Mouse (Mus musculus) neutrophil, adult 5-6 weeks (primary cell): ENCODE measurements at regions not wholly inside any gene's neighbourhood (a gene's known extent, or its start where the extent isn't known, plus 50 kb on each side); places are given as distances from the start of the nearest gene placed in this dataset.

Experiments used
- ATAC-seq: fragments of 151-379, 151-347 bp; 2 replicates; pipeline ENCODE4 v1.8.0; 2017; ENCODE audit warnings: mild to moderate bottlenecking, moderate TSS enrichment; ENCODE audit not compliant: insufficient number of reproducible peaks, poor library complexity, low FRiP score, severe bottlenecking; ENCODE audit errors: extremely low read depth

- no peak for ATAC-seq
Observed at GRCm38 (mm10) chr4:64432097-64432496, 385.3 kb upstream of the Tnc start.

DNA sequence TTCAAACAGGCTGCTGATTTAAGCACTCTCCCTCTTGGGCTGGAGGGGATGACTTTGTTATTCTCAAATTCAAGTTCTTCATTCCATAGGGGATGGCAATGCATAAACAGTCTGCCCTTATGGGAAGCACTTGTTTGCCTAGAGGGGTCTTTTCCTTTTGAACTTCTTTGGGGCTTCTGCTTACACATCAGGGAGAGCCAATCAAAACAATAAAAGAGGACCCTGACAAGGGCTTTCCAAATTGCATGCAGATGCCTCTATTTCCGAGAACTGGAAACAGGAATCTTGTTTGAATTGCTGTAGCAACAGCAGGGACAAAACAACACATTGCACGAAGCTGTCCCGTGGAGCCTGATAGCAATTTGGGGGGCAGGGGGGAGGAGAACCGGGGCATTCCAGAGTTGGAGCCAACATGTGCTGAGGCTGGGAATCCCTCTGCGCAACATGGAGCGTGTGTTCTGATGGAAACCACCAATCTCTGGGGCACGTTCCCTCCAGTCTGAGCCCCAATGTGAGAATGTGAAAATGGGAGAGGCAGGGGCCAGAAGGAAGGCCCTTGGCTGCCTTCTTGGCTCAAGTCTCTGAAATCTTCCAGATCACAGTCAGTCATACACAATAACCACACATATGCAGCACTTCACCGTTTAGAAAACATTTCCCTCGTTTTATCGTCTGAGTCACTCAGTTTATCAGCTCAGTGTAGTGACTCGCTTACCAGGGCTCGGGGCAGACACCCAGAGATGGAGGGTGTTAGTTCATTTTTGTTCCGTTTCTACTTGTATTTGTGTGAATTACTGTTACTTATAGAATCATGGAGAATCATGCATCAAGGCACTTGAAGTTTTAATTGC, 391.2 kb upstream of the Tnc start:
- no peak for ATAC-seq

DNA sequence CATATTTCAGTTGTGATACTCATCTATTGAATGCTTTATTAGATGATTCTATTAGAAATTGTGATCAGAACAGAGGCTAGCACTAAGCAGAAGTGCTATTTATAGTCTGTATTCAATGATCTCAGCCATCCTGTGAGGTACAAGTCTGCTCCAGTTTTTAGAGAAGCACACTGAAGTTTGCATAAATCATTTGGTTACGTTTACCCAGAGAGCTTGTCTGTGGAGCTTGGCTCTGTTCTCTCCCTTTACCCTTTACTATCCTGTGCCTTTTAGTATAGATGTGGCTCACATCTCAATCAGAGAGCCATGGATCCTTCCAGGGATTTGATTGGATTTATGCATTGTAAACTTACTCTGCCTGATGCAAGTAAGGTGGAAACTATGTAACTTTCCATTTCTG, 404.6 kb upstream of the Tnc start:
- no peak for ATAC-seq

GRCm38 (mm10) chr4:64451946-64452345, 405.1 kb upstream of the Tnc start:
- no peak for ATAC-seq

DNA sequence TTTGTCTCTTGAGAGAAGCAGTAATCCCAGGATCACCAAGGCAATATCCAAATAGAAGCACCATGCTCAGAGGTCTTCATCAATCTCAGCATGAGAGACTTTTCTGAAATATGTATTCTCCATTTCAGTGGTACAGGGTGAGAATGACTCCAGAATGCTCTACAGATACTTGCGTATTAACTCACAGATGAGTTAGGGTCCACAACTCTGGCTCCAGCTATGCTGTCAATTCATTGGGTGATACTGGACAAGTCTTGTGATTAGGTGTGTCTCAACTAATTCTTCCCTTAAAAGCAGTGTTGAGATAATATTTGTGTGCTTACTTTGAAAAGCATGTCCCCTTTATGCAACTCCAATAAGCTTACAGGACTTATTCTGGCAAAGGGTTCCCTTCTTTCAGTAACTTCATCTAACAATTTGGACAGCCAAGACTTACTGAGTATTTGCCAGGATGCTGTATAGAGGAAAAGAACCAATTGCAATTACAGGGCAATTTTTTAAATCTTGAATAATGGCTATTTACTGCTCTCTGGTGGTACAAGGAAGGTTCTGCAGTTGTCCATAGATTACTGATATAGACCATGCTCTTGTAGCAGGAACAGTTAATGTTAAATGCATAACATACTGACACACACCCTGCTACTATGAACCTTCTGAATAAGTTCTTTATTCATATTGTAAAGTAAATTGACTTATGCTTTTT, 445.6 kb upstream of the Tnc start:
- no peak for ATAC-seq

- ATAC-seq: peak; percentile 88
Observed at GRCm38 (mm10) chr4:64497759-64498158, 450.9 kb upstream of the Tnc start.

- no peak for ATAC-seq
Observed at GRCm38 (mm10) chr4:64500635-64501395, 454.0 kb upstream of the Tnc start.

- no peak for ATAC-seq
Observed at GRCm38 (mm10) chr4:64521883-64522282, 475.1 kb upstream of the Tnc start.

DNA sequence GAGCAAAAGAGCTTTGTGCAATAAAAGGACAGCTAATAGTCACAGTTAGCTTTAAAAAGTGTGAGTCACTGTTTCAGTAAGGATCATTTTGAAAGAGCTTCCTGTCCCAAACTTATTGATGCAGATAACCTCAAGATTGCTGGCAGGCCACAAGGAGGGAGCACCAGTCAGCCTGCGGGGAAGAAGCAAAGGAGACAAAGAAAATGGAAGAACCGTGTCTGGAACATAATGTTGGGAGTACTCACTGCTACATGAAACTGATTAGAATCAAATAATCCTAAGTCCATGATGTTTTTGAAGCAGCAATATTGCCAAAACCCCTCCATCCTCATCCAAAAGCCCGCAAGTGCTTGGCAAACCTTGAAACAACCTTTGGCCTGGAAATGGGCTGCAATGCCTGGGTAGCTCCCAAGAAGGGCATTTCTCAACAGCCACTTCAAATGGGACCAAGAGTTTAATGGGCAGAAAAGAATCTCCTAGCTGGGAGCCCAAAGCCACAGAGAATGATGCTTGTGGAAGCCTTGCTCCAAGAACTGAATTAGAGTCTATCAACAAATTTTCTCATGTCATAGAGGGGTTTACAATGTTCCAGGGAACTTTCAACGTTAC, 481.0 kb upstream of the Tnc start:
- ATAC-seq: no peak

GRCm38 (mm10) chr4:64530585-64530984, 483.8 kb upstream of the Tnc start:
- ATAC-seq: no peak

DNA sequence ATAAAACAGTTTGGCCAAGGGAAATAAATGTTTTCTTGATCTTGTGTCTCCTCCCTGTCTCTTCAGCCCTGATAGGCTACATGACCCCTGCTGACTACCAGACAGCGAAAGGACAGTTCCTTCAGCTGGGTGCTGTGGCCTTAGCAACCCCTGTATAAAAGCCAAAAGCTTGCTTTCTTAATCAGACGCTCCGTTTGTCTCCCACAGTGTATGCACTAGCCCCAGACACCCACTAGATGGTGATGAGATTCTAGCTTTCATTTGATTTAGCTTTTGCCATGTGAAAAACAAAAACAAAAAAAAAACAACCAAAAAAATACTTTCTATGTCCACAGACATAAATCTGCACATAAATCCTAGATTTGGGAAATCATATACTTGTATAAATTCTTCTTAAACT, 486.2 kb upstream of the Tnc start:
- no peak for ATAC-seq

DNA sequence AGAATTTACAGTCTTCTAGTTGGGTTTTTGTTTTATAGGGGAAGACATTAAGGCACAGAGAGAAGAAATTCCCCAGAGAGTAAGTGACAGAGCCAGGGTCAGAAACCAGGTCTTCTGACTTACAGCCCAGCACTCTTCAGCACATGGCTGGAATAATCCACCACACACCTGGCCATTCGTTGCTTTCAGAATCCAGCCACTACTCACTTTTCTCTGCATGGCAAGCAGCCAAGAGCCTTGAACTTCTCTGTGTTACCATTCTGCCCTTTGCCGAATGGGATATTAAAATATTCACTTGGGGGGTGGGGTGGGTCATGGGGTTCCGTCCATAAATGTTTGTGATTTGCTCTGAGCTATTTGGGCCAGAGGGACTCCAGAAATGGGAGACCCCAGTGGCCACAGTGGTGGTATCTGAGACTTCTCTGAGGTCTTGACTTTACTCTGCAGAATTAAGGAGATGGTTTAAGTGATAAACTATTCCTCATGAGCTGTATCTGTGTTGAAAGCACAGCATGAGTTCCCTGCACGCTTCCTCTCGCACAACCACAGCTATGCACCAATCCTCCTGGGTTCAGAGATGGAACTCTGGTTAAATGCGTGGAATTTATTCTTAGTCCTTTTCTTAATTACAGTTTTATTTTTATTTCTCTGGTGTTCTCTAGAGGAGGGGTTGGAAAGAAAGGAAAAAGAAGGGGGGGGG, 488.9 kb upstream of the Tnc start:
- ATAC-seq: no peak

- ATAC-seq: no peak
Observed at GRCm38 (mm10) chr4:64538009-64538408, 491.2 kb upstream of the Tnc start.

- no peak for ATAC-seq
Observed at GRCm38 (mm10) chr4:64544576-64545185, 497.9 kb upstream of the Tnc start.

GRCm38 (mm10) chr4:64546386-64546785, 499.6 kb upstream of the Tnc start:
- ATAC-seq: no peak

GRCm38 (mm10) chr4:64562511-64562910, 515.7 kb upstream of the Tnc start:
- no peak for ATAC-seq

DNA sequence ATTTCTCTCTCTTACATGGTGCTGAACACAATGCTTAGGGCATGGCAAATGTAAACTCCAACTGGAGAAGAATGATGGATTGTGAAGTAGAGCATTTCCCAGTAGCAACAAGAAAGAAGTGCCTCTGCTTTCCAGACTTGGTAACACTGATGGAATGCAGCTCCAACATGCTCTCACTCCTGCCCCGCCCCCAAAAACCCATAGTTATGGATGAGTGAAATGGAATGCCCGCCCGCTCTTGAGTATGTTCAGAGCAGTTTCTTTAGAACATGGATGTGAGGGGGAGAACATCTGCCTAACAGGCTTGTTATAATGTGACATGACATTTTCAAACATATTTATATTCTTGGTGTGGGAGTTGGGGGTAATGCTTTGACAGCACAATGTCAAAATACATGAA, 517.2 kb upstream of the Tnc start:
- no peak for ATAC-seq

DNA sequence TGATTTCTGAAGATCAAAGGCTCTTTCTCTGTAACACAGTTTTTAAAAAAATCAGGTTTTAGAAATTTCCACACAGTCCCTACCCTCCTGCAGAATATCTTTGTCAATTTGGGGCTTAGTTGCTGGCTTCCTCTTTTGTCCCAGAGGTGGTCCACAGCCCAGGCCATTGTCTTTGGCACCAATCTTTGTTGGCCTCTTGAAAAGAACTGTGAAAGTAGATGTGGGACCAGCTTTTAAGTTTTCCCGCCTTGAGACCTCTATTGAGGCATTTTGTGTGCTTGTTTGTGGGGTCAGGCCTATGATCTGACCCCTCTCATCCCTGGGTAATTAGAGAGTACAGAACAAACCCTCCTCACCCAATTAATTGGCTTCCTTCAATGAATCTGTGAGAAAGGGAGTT, 523.9 kb upstream of the Tnc start:
- no peak for ATAC-seq
